ENCODE assay signal across 8 mouse cellular contexts in genomic region chr10:61602283-61603033, GRCm38 (mm10). TPM values are rescaled to one million over a fixed set of nuclear protein-coding genes. Genes with fewer than 3 reads are reported as not detected.
DNase-seq lines count a peak whose midpoint lies in the region; ATAC-seq lines count a peak whose summit lies in the region.

No protein-coding gene starts in this region.

- H3K9ac ChIP-seq in heart, embryonic 14.5 days (ENCODE audit: low read length) = no peak overlapping the region

- H3K4me3 ChIP-seq in heart, embryonic 14.5 days (ENCODE audit: control insufficient read depth in 1 of 2, insufficient read depth in 1 of 2, low read depth in 1 of 2, low read length in 2 of 2) = no peak overlapping the region

- 9% methylated on average over 14 of the region's 14 CpGs for WGBS in heart, embryonic 14.5 days

- intact Hi-C loops in heart, postnatal 25 days (cut with DNase I) = loop anchor here (1.0 to 10.0 kb wide), 4 partner anchors 56 to 408 kb away; no protein-coding TSS in a partner anchor

- no peaks in the 10 kb centered on the region for H3K36me3 ChIP-seq in heart, embryonic 14.5 days (ENCODE audit: control insufficient read depth, insufficient read depth, low read length)

- DNase-seq in heart, adult 18-20 months = peak; percentile 35 to 71
- no peak for DNase-seq in heart, postnatal 25 days (ENCODE audit: low spot score)
- DNase-seq in ZHBTc4 (ENCODE audit: low read depth, low spot score) = peak; percentile 90
- DNase-seq in embryo, embryonic 10.5 days (ENCODE audit: low spot score) = peak; percentile 89
- DNase-seq in kidney, postnatal 25 days = peak; percentile 65 to 76
- peak; percentile 58 to 72 for DNase-seq in lung, postnatal 4 days
- DNase-seq in spleen, adult 12 weeks (ENCODE audit: low spot score) = peak; percentile 51

- peaks cover 15% of the 10 kb centered on the region for H3K27me3 ChIP-seq in heart, embryonic 14.5 days (ENCODE audit: control insufficient read depth, insufficient read depth, low read length)

- H3K9me3 ChIP-seq in heart, embryonic 14.5 days (ENCODE audit: control insufficient read depth, low read length) = 0 out of 2 replicates have a peak, but pooled peaks cover 2% of the 10 kb centered on the region

- H3K27ac ChIP-seq in heart, embryonic 14.5 days (replicated peaks in 1 of 2; ENCODE audit: control insufficient read depth in 1 of 2, insufficient read depth in 1 of 2, low read depth in 2 of 2, low read length in 2 of 2) = no peak overlapping the region

- no peak for ATAC-seq in heart, embryonic 14.5 days (ENCODE audit: insufficient number of reproducible peaks, insufficient read depth, low FRiP score, low read depth)

- H3K4me2 ChIP-seq in heart, embryonic 14.5 days (ENCODE audit: low read length) = peak overlapping the region; percentile 38

- H3K4me1 ChIP-seq in heart, embryonic 14.5 days (ENCODE audit: control insufficient read depth in 2 of 2, insufficient read depth in 2 of 2, low read length in 2 of 2) = no peaks in the 10 kb centered on the region

RNA-seq across cellular contexts. Expression of gene Npffr1, which starts 7.2 kb away (rescaled TPM):
- total RNA-seq in heart, adult 18-20 months (2021) = under 1 TPM in 1 of 2 experiments, not detected in 1; 0.08 TPM
- not detected for total RNA-seq in heart, postnatal 25 days (2021)
- polyA plus RNA-seq in heart, embryonic 14.5 days (2014; fragmentation: Nextera tagmentation; extraction: Ambion mirVana) = 0.05 TPM in 1 of 2 replicates, not detected in the other

RNA-seq across cellular contexts. Expression of gene Ppa1, which starts 45.9 kb away (rescaled TPM):
- total RNA-seq in heart, adult 18-20 months (2021) = 10 to 100 TPM; 81.8 to 82.3 TPM
- total RNA-seq in heart, postnatal 25 days (2021) = 10 to 100 TPM; 63.9 to 70.1 TPM
- 81.4 and 86.9 TPM in 2 replicates for polyA plus RNA-seq in heart, embryonic 14.5 days (2014; fragmentation: Nextera tagmentation; extraction: Ambion mirVana)
